Mouse (Mus musculus) embryo, embryonic 10.5 days (tissue): ENCODE results near the gene Cux2.

Source experiments
- DNase-seq: peaks from one replicate; pipeline ENCODE4 v3.0.0-alpha.2; 2015; ENCODE audit warnings: low spot score

Cux2 gene

DNA sequence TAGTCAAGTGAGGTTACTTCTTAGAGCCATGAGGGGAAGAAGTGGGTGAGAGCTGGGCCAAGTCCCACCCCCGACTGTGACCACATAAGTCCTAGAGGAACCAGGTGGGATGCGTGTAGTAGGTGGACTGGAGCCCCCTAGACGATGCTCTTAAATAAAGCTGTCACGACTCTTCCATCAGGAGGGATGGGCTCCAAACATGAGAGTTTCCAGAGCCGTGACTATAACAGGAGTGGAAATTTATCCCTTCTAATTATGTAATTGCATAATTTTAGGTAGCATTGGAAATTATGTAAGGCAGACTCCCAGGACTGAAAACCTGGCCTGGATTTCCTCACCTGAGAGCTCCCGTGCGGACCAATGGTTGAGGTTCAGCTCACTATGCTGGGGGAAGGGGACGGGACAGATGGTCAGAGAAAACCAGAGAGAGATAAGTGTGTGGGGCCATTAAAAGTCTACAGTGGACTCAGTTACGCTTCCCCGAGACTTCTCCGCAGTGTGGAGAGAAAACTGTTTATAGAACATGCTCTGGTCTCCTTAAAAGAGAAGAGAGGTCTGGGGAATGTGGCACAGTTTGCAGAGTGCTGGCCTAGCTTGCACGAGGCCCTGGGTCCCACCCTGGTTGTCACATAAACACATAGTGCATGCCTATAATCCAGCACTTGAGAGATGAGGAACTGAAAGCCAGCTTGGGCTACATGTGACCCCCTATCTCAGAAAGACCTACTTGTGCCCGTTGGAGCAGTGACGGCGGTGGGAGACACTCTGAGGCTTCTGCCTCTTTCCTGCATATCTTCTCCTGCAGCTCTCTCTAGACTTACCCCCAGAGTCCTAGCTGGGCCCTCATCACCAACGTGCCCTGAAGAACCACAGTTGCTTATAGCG, 126.7 kb downstream of the Cux2 start:
- no peak for DNase-seq

GRCm38 (mm10) chr5:121919216-121919615, 130.7 kb downstream of the Cux2 start:
- DNase-seq, result no peak

DNA sequence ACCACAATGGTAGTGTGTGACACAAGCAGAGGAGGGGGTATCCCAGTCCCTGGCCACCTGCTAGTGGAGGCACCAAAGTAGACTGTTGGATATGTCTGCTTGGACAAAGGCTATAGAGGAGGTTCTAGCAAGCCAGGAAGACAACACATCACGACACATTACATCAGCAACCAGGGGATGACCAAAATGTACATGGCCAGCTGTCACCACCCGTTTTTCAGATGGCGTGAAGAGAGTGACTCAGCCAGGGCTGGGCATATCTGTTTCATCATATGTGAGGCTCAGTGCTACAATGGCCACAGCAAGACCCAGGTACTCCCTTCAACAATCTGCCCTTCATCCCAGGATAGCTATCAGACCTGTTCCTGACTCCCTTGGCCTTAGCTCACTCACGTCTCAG, 133.1 kb downstream of the Cux2 start:
- no peak for DNase-seq

DNA sequence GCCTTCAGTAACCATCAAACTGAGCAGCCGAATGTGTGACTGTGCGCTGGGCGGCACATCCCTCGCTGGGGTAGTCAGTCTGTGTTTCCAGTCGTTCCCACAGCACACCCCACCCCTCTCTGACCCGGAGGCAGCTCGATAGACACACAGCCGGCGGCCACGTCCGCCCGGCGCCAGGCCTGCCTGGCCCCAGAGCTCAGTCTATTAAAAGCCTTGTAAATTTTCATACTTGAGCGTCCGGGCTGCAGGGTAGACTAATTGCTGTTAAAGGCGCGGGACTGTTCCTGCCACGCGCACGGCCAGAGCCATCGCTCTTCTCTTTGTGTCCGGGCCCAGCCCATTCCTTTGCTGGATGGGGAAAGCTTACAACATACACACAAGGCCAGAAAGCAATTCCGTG, 135.9 kb downstream of the Cux2 start:
- peak; percentile 51 for DNase-seq

DNA sequence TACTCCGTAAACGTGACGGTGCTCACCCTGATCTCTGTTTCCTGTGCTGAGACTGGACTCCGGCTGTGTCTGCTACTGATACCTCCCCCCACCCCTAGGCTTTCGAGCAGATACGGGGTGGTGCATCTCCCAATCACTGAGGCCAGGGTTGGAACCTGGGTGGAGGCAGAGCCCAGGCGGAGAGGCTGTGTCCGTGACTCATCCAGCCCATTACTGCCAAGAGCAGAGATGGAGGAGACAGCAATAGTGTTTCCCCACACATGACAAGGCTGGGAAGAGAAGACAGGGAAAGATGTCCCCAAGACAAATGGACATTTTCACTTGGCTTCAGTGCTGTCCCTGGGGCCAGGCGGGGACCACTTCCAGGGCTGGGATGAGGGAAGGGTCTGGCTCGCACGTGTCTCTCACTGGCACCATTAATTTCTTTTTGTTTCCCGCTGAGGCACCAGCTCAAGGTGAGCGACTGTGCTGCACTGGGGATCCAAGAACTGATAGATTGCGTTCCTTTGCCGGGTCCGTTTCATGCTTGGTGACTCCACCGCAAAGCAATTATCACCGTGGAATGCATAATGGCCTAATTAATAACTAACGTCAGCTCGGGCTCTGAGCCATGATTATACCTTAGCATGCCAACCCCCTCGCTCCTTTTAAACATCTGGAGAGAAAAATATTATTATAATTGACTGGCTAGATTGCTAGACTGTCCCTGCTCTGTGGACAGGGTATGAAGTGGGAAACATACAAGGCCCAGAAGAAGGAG, 140.5 kb downstream of the Cux2 start:
- no peak for DNase-seq

GRCm38 (mm10) chr5:121905671-121906070, 144.2 kb downstream of the Cux2 start:
- DNase-seq, result no peak

DNA sequence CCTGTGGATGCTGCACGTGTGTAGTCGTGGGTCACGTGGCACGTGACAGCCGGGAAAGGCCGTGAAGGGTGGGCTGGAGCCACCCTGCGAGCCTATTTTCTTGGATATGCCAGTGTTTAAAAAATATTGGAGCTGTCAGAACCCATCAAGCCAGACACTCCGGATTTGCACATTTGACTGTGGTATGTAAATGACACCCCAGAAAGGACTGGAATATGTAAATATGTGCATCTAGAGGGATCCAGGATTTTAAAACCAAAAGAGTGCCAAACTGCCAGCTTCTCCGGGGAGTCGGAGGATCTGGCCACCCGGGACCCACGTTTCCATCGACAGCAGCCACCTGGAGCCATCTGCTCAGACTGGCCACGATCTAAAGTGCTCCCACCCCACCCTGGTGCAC, 145.1 kb downstream of the Cux2 start:
- DNase-seq, result no peak

- DNase-seq, result no peak
Measured at GRCm38 (mm10) chr5:121902809-121903745, 146.8 kb downstream of the Cux2 start.

DNA sequence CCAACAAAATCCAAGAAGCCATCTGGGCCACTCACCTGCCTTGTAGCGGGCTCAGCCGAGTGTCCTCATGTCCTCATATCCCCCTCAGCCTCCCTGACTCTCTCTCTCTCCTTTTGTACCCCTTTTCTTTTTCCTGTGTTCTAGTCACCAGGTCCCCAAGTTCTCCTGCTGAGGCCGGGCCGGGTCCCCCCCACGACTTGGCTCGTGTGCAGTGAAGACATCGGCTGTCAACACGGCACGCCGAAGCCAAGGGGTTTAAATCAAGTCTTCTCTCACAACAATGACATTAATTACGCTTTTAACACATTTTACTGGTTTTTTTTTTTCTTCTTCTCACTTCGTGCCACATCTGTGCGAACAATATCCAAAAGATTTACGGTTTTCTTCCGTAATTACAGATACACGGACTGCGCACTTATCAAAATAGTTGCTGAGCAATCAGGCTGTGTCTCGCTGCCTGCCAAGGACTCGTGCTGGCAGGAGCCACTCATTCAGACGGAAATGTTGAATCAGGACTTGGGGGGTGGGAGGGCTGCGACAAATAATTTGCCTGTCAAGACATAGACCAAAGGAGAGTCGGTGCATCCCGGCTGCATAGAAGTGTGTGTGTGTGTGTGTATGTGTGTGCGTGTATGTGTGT, 154.7 kb downstream of the Cux2 start:
- no peak for DNase-seq

DNA sequence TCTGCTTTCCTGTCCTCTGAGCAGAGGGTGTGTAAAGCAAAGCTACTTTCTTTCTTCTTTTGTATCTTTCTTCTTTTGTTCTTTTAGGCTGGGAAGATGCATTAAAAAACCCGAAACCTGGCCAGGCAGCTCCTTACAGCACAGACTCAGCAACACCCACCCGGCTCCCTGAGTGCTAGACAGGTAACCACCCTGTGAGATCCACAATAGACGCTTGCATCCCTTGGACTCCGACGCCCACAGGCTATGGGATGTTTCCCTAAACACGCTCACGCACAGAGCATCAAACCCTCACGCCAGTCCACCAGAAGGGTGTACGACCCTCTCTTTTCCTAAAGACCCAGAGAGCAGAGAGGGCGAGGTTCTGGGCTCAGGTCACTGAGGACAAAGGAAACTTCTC, 155.3 kb downstream of the Cux2 start:
- DNase-seq, result no peak

DNA sequence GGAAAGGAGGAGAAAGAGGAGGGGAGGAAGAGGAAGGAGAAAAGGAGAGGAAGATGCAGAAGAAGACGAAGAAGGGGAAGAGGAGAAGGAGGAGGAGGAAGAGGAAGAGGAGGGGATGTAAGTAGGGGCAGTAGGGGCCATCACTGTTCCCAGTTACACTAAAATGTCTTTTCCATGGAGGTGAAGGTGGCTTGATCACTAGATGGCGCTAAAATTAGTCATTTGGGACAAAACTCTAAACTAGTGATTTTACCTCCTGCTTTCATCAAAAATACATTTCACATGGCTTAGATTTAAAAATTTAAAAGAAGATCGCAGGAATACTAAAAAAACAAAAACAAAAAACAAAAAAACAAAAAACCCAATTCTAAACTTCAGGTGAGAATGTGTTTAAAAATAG, 156.3 kb downstream of the Cux2 start:
- DNase-seq, result peak; percentile 68

- DNase-seq, result no peak
Measured at GRCm38 (mm10) chr5:121892281-121892680, 157.6 kb downstream of the Cux2 start.

GRCm38 (mm10) chr5:121890925-121891324, 159.0 kb downstream of the Cux2 start:
- no peak for DNase-seq

GRCm38 (mm10) chr5:121889819-121890362, 160.0 kb downstream of the Cux2 start:
- peak; percentile 47 for DNase-seq

DNA sequence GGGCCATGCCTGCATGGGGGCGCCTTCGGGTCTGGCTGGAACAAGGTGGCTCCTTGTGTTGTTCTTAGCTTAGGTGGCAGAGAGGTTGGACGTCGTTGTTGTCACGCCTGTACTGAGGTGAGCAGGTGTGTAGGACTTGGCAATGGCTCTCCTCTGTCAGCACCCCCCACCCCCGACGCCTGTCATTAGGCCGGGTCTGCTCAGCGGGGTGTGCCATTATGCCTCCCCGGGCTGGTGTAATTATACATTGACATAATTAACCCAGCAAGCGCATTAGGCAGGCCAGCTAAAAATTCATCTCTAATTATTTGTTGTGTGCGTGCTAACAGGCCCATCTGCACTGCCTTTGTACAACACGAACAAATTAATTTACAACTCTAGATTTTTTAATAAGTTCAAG, 160.5 kb downstream of the Cux2 start:
- no peak for DNase-seq

GRCm38 (mm10) chr5:121883356-121883755, 166.5 kb downstream of the Cux2 start:
- DNase-seq, result no peak

DNA sequence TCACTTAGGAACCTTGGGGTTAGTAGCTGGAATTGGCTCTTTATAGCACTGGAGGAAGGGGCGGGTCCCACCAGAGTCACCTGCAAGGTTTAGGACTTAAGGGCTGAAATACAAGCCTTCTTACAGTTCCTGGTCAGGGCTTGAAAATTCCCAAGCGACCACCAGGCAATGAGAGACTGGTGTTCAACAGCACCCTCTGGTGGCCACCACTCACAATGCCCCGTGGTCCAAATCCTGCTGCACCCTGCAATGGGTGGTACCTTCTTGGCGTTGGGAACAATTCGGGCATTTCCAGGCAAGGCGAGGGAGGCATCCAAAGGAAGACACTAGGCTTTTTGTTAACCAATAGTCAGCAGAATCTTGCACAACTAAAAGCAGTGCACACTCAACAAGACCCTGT, 170.7 kb downstream of the Cux2 start:
- DNase-seq, result peak; percentile 47

- DNase-seq, result no peak
Measured at GRCm38 (mm10) chr5:121878703-121879102, 171.2 kb downstream of the Cux2 start.

- no peak for DNase-seq
Measured at GRCm38 (mm10) chr5:121876901-121877300, 173.0 kb downstream of the Cux2 start.

- DNase-seq, result no peak
Measured at GRCm38 (mm10) chr5:121875041-121875440, 174.9 kb downstream of the Cux2 start.

DNA sequence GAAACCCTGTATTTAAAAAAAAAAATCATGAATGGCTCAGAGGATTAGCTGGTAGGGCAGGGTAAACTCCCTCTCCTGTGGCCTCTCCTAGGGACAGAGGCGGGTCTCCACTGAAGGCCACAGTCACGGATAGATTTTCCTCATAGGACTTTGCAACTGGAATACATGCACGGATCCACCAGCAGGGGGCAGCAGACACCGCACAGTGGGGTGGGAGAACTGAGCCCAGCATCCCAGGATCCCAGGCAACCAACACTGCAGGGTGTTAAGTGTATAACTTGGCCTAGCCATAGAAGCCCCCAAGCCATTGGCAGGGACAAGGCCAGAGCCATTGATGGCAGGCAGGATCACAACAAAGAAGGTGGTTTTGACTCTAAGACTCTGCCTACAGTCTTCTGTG, 177.7 kb downstream of the Cux2 start:
- peak; percentile 91 for DNase-seq
